Mouse (Mus musculus) hindbrain, embryonic 11.5 days (tissue): ENCODE results near the gene 4933411K16Rik. TPM values are rescaled to one million over a fixed set of nuclear protein-coding genes. Genes with fewer than 3 reads are reported as not detected.

Experiments used
- ATAC-seq: fragments of 200-750 bp; cut with Nextera tagmentation; 2 replicates; pipeline ENCODE4 v1.8.0; 2017; ENCODE audit warnings: mild to moderate bottlenecking, moderate TSS enrichment, moderate library complexity; ENCODE audit not compliant: low FRiP score
- DNase-seq: peaks from one replicate; pipeline ENCODE4 v3.0.0-alpha.2; 2015; ENCODE audit warnings: low spot score
- H3K27ac ChIP-seq: fragments of 300-500 bp; sonication (generic); 2 replicates; pipeline ENCODE4 v1.5.1; 2014; ENCODE audit warnings: mild to moderate bottlenecking, low read depth, low read length
- H3K27me3 ChIP-seq: fragments of 300-500 bp; sonication (generic); 2 replicates; pipeline ENCODE4 v1.6.1; 2014; ENCODE audit warnings: mild to moderate bottlenecking, low read length, moderate library complexity, mixed read lengths; ENCODE audit not compliant: control insufficient read depth, insufficient read depth
- H3K36me3 ChIP-seq: fragments of 300-500 bp; sonication (generic); 2 replicates; pipeline ENCODE4 v1.6.1; 2014; ENCODE audit warnings: mild to moderate bottlenecking, low read length, moderate library complexity, mixed read lengths; ENCODE audit not compliant: control insufficient read depth, insufficient read depth
- H3K4me1 ChIP-seq: fragments of 300-500 bp; sonication (generic); replicated peaks from 2 replicates; pipeline ENCODE4 v1.6.1; 2014; ENCODE audit warnings: low read length, mixed read lengths; ENCODE audit not compliant: control insufficient read depth, insufficient read depth
- H3K4me2 ChIP-seq: fragments of 300-500 bp; sonication (generic); replicated peaks from 2 replicates; pipeline ENCODE4 v1.6.1; 2014; ENCODE audit warnings: mild to moderate bottlenecking, low read depth, low read length
- H3K4me3 ChIP-seq: fragments of 300-500 bp; sonication (generic); 2 replicates; pipeline ENCODE4 v1.5.1; 2014; ENCODE audit warnings: low read depth, low read length
- H3K9ac ChIP-seq: fragments of 300-500 bp; sonication (generic); 2 replicates; pipeline ENCODE4 v1.6.1; 2014; ENCODE audit warnings: low read depth, low read length
- H3K9me3 ChIP-seq: fragments of 300-500 bp; sonication (generic); 2 replicates; pipeline ENCODE4 v1.6.1; 2016; ENCODE audit warnings: low read length; ENCODE audit not compliant: control insufficient read depth
- WGBS: fragments of 180-500 bp; shearing (Covaris S2); extraction: QIAGEN DNeasy Blood & Tissue Kit; methylation state at CpG from one replicate; pipeline ENCODE4 v1.1.7; 2014; 5-methylcytosine and 5-hydroxymethylcytosine counted together
- polyA plus RNA-seq: library from polyadenylated mRNA; unstranded; fragments of >200 nt; fragmentation: Nextera tagmentation; extraction: Ambion mirVana; gene quantifications from 2 replicates; pipeline ENCODE4 v1.2.1, GENCODE M21; 2014

The 4933411K16Rik gene
- polyA plus RNA-seq, 1 experiment from 2014 or later: not detected

GRCm38 (mm10) chr19:42089748-42090595 lies 37.9 kb downstream of the 4933411K16Rik start, which contains the start of gene Pi4k2a:
Gene Pi4k2a, plus strand, starts transcription at chr19:42090470.
- Histone ChIP-seq H3K4me1 (peaks cover 7% of the 10 kb centered on the region; the same call in 1 of the 2 replicates), H3K36me3 (no peaks in the 10 kb centered on the region), H3K9ac (peak within 1 kb of the TSS; percentile 91), H3K4me3 (peak within 1 kb of the TSS; percentile 90), H3K27me3 (no peaks in the 10 kb centered on the region), H3K9me3 (no peaks in the 10 kb centered on the region), H3K27ac (peak within 1 kb of the TSS; percentile 80), H3K4me2 (peak within 1 kb of the TSS; percentile 85)
- DNase-seq (peak; percentile 98), ATAC-seq (peak; percentile 97)
- WGBS: 1% methylated on average over 50 of the region's 55 CpGs

DNA sequence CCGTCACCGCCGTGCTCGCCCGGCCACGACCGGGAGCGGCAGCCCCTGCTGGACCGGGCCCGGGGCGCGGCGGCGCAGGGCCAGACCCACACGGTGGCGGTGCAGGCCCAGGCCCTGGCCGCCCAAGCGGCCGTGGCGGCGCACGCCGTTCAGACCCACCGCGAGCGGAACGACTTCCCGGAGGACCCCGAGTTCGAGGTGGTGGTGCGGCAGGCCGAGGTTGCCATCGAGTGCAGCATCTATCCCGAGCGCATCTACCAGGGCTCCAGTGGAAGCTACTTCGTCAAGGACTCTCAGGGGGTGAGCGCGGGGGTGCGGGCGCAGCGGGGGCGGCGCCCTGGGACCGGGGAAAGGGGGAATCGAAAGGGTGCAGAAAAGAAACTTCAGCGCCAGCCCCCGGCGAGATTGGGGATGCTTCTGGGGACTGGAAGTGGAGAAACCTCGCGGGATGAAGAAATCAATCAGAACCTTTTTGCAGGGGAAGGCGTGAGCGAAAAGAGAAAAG lies 38.6 kb downstream of the 4933411K16Rik start:
- ATAC-seq: peak; percentile 78

GRCm38 (mm10) chr19:42099406-42099805 lies 47.4 kb downstream of the 4933411K16Rik start:
- Histone ChIP-seq H3K4me2 (no peak overlapping the region), H3K4me1 (no peaks in the 10 kb centered on the region), H3K27ac (no peak overlapping the region), H3K9me3 (no peaks in the 10 kb centered on the region), H3K4me3 (no peak overlapping the region), H3K36me3 (no peaks in the 10 kb centered on the region), H3K27me3 (no peaks in the 10 kb centered on the region), H3K9ac (no peak overlapping the region)
- DNase-seq: no peak
- 91% methylated on average over 3 of the region's 3 CpGs for WGBS
- no peak for ATAC-seq

More for the DNA sequence above, 38.6 kb downstream of the 4933411K16Rik start:
- under 1% methylated on average over 43 of the region's 52 CpGs for WGBS
- peak overlapping the region; percentile 80 for H3K27ac ChIP-seq
- H3K9me3 ChIP-seq: no peaks in the 10 kb centered on the region
- no peaks in the 10 kb centered on the region for H3K27me3 ChIP-seq
- no peak for DNase-seq
- no peaks in the 10 kb centered on the region for H3K36me3 ChIP-seq
- H3K4me3 ChIP-seq: peak overlapping the region; percentile 90
- H3K4me1 ChIP-seq: peaks cover 7% of the 10 kb centered on the region; the same call in 1 of the 2 replicates
- H3K9ac ChIP-seq: peak overlapping the region; percentile 91
- H3K4me2 ChIP-seq: peak overlapping the region; percentile 85

Other genes with a start within 250 kb of the 4933411K16Rik start
- 11.2 and 14.4 TPM in 2 replicates for gene Frat1, start 222.3 kb upstream of the 4933411K16Rik start, polyA plus RNA-seq
- 5.0 and 6.8 TPM in 2 replicates for gene Frat2, start 204.1 kb upstream of the 4933411K16Rik start, polyA plus RNA-seq
- gene Rrp12, start 156.1 kb upstream of the 4933411K16Rik start, polyA plus RNA-seq: 11.5 and 13.8 TPM in 2 replicates
- gene Pgam1, start 140.3 kb upstream of the 4933411K16Rik start, polyA plus RNA-seq: 767 and 789 TPM in 2 replicates
- gene Exosc1, start 118.8 kb upstream of the 4933411K16Rik start, polyA plus RNA-seq: 77.2 and 83.2 TPM in 2 replicates
- gene Zdhhc16, start 118.8 kb upstream of the 4933411K16Rik start, polyA plus RNA-seq: 59.0 and 59.1 TPM in 2 replicates
- 32.5 and 32.6 TPM in 2 replicates for gene Mms19, start 71.1 kb upstream of the 4933411K16Rik start, polyA plus RNA-seq
- 6.5 and 7.7 TPM in 2 replicates for gene Ubtd1, start 70.5 kb upstream of the 4933411K16Rik start, polyA plus RNA-seq
- not detected in 2 replicates for gene Ankrd2, start 16.2 kb upstream of the 4933411K16Rik start, polyA plus RNA-seq
- 0.67 and 1.1 TPM in 2 replicates for gene Hoga1, start 6.6 kb upstream of the 4933411K16Rik start, polyA plus RNA-seq
- gene Morn4, start 34.1 kb downstream of the 4933411K16Rik start, polyA plus RNA-seq: 75.1 and 76.1 TPM in 2 replicates
- gene Pi4k2a, start 38.2 kb downstream of the 4933411K16Rik start, polyA plus RNA-seq: 20.9 and 23.6 TPM in 2 replicates
- 11.0 and 14.1 TPM in 2 replicates for gene Avpi1, start 76.8 kb downstream of the 4933411K16Rik start, polyA plus RNA-seq
- gene Marveld1, start 95.2 kb downstream of the 4933411K16Rik start, polyA plus RNA-seq: 6.4 and 6.9 TPM in 2 replicates
- gene Zfyve27, start 111.7 kb downstream of the 4933411K16Rik start, polyA plus RNA-seq: 17.8 and 18.4 TPM in 2 replicates
- 0.80 and 0.85 TPM in 2 replicates for gene Sfrp5, start 150.0 kb downstream of the 4933411K16Rik start, polyA plus RNA-seq
- 3.9 and 5.0 TPM in 2 replicates for gene Golga7b, start 195.3 kb downstream of the 4933411K16Rik start, polyA plus RNA-seq